Mouse (Mus musculus) hindbrain, embryonic 11.5 days (tissue): Measurements from ENCODE around the gene Mup7. TPM values are rescaled to one million over a fixed set of nuclear protein-coding genes. Genes with fewer than 3 reads are reported as not detected.
"Not testable (repeated sequence)": the region's sequence is repeated elsewhere in the genome, so short reads cannot be mapped to it uniquely, and the experiment has no call there.

Experiments used
- ATAC-seq: fragments of 200-750 bp; cut with Nextera tagmentation; 2 replicates; pipeline ENCODE4 v1.8.0; 2017; ENCODE audit warnings: mild to moderate bottlenecking, moderate TSS enrichment, moderate library complexity; ENCODE audit not compliant: low FRiP score
- DNase-seq: peaks from one replicate; pipeline ENCODE4 v3.0.0-alpha.2; 2015; ENCODE audit warnings: low spot score
- H3K27ac ChIP-seq: fragments of 300-500 bp; sonication (generic); 2 replicates; pipeline ENCODE4 v1.5.1; 2014; ENCODE audit warnings: mild to moderate bottlenecking, low read depth, low read length
- H3K27me3 ChIP-seq: fragments of 300-500 bp; sonication (generic); 2 replicates; pipeline ENCODE4 v1.6.1; 2014; ENCODE audit warnings: mild to moderate bottlenecking, low read length, moderate library complexity, mixed read lengths; ENCODE audit not compliant: control insufficient read depth, insufficient read depth
- H3K36me3 ChIP-seq: fragments of 300-500 bp; sonication (generic); 2 replicates; pipeline ENCODE4 v1.6.1; 2014; ENCODE audit warnings: mild to moderate bottlenecking, low read length, moderate library complexity, mixed read lengths; ENCODE audit not compliant: control insufficient read depth, insufficient read depth
- H3K4me1 ChIP-seq: fragments of 300-500 bp; sonication (generic); replicated peaks from 2 replicates; pipeline ENCODE4 v1.6.1; 2014; ENCODE audit warnings: low read length, mixed read lengths; ENCODE audit not compliant: control insufficient read depth, insufficient read depth
- H3K4me2 ChIP-seq: fragments of 300-500 bp; sonication (generic); replicated peaks from 2 replicates; pipeline ENCODE4 v1.6.1; 2014; ENCODE audit warnings: mild to moderate bottlenecking, low read depth, low read length
- H3K4me3 ChIP-seq: fragments of 300-500 bp; sonication (generic); 2 replicates; pipeline ENCODE4 v1.5.1; 2014; ENCODE audit warnings: low read depth, low read length
- H3K9ac ChIP-seq: fragments of 300-500 bp; sonication (generic); 2 replicates; pipeline ENCODE4 v1.6.1; 2014; ENCODE audit warnings: low read depth, low read length
- H3K9me3 ChIP-seq: fragments of 300-500 bp; sonication (generic); 2 replicates; pipeline ENCODE4 v1.6.1; 2016; ENCODE audit warnings: low read length; ENCODE audit not compliant: control insufficient read depth
- WGBS: fragments of 180-500 bp; shearing (Covaris S2); extraction: QIAGEN DNeasy Blood & Tissue Kit; methylation state at CpG from one replicate; pipeline ENCODE4 v1.1.7; 2014; 5-methylcytosine and 5-hydroxymethylcytosine counted together
- polyA plus RNA-seq: library from polyadenylated mRNA; unstranded; fragments of >200 nt; fragmentation: Nextera tagmentation; extraction: Ambion mirVana; gene quantifications from 2 replicates; pipeline ENCODE4 v1.2.1, GENCODE M21; 2014

Gene Mup7
- polyA plus RNA-seq, result 0.22 TPM in 1 of 2 replicates, not detected in the other

DNA sequence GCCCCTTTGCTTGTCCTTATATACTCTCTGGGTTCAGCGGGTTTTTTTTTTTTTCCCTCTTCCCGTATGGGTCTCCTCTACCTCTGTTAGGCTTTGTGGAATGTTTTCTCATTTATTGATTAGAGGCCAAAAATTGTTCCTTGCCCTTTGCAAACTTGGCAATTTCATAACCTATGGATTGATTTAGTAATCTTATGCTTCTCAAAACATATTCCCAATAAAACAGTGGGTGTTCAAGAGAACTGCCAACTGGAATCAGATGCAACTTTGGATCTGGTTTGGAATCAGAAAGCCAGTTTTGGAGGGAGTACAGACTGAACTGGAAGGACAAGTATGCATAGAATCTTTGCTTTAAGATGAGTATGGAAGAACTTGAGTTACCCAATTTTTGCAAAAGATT, at the start of gene Mup7:
Gene Mup7 (minus strand): TSS at position 101 of the 400 bp plus-strand sequence.
- not testable (repeated sequence) for H3K27me3 ChIP-seq, H3K9me3 ChIP-seq, DNase-seq, H3K9ac ChIP-seq, H3K36me3 ChIP-seq, H3K27ac ChIP-seq, H3K4me2 ChIP-seq, ATAC-seq, H3K4me1 ChIP-seq, H3K4me3 ChIP-seq
- 92% methylated on average over 2 of the region's 2 CpGs for WGBS

DNA sequence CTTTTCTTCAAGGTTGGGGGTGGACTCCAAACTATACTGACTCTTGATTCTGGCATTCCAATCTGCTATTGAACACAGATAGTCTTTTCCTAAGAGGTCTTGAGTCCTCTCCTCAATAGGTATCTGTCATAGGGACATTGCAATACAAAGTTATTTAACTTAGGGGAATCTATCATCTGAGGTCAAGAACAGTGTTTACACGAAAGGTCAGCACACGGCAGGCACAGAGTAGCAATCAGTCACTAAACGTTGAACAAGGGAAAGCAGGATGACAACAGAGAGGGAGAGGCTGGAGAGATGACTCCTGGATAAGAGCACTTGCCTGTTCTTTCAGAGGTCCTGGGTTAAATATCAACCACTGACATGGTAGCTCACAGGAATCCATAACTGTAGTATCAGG, 9.6 kb upstream of the Mup7 start:
- not testable (repeated sequence) for H3K36me3 ChIP-seq, H3K27ac ChIP-seq, H3K27me3 ChIP-seq, ATAC-seq, DNase-seq, H3K9me3 ChIP-seq, H3K4me1 ChIP-seq, H3K9ac ChIP-seq, H3K4me3 ChIP-seq, H3K4me2 ChIP-seq
- 45% methylated on average over 3 of the region's 3 CpGs for WGBS

DNA sequence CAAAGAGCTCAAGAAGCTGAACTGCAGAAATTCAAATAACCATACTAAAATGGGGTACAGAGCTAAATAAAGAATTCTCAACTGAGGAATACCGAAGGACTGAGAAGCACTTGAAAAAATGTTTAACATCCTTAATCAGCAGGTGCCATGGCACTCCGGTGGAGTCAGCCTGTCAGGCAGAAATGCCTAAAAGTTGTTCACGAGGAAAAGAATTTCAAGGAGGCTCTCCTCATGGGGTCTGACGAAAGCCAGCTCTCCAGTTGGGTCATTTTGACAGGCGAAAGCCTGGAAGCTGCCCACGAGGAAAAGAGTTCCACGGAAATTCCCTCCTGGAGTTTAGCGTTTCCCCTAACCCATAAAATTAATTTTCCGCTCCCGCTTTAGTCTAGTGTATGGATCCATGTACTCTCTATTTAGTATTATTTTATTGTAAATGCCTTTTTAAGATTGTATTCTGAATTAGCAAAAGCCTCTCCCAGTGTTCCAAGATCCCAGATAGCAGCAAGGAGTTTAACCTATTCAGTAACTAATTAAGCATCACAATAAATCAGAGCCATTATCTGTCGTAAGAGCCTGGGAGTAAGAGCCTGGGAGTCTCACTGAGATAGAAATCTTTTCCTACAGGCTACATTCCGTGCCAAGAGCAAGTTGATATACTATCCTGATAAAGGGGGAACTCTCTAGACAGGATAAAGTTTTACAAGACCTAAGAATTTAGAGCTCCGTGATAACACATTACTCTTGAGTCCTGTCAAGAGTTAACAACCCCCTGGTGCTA, 40.8 kb downstream of the Mup7 start:
- WGBS, result 79% methylated on average over 13 of the region's 13 CpGs

DNA sequence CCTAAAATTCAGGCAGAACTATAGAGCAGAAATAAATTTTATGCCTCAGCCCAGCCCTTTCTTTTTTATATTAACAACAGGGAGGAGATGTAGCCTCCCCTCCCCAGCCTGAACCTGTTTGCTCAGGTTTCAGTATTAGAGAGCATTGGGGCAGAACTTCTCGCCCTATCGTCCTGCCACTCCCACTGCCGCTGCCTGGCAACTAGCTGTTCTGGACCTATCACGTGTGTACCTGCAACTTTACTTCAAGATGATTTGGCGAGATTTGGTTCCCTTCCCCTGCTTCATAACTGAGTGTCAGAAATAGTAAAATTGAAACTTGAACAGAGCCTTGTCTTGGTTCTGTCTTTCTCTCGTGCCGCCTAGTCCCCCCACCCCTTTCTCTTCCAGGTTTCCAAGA, 50.1 kb downstream of the Mup7 start:
- not testable (repeated sequence) for H3K4me2 ChIP-seq, ATAC-seq
- 88% methylated on average over 7 of the region's 7 CpGs for WGBS

More for the DNA sequence above, 40.8 kb downstream of the Mup7 start:
- not testable (repeated sequence) for H3K4me2 ChIP-seq, H3K36me3 ChIP-seq, H3K4me3 ChIP-seq, ATAC-seq, H3K27me3 ChIP-seq, H3K9ac ChIP-seq, H3K9me3 ChIP-seq, DNase-seq, H3K27ac ChIP-seq, H3K4me1 ChIP-seq

More for the DNA sequence above, 50.1 kb downstream of the Mup7 start:
- H3K4me1 ChIP-seq, DNase-seq, H3K9me3 ChIP-seq, H3K4me3 ChIP-seq, H3K27me3 ChIP-seq, H3K9ac ChIP-seq, H3K27ac ChIP-seq, H3K36me3 ChIP-seq: not testable (repeated sequence)

Other genes starting within 250 kb of the Mup7 start
- 0.11 TPM in 1 of 2 replicates, not detected in the other for gene Slc46a2, start 155.4 kb downstream of the Mup7 start, polyA plus RNA-seq
- not detected in 2 replicates for gene Mup4, start 109.8 kb downstream of the Mup7 start, polyA plus RNA-seq
- gene Mup6, start 106.2 kb downstream of the Mup7 start, polyA plus RNA-seq, result not detected in 2 replicates
- not detected in 2 replicates for gene Mup2, start 83.8 kb upstream of the Mup7 start, polyA plus RNA-seq
- 0.24 TPM in 1 of 2 replicates, not detected in the other for gene Mup8, start 152.1 kb upstream of the Mup7 start, polyA plus RNA-seq